Mouse (Mus musculus) testis, adult 2 months (tissue): ENCODE results near the gene Nfyb. TPM values are rescaled to one million over a fixed set of nuclear protein-coding genes. Genes with fewer than 3 reads are reported as not detected.

Experiments
- H3K27ac ChIP-seq: fragments of 200-500 bp; 2 replicates; pipeline ENCODE4 v1.5.1; 2012; ENCODE audit warnings: low read depth, low read length; ENCODE audit not compliant: control insufficient read depth, insufficient read depth
- H3K27me3 ChIP-seq: fragments of 200-500 bp; 2 replicates; pipeline ENCODE4 v1.6.1; 2012; ENCODE audit warnings: mild to moderate bottlenecking, low read length, moderate library complexity; ENCODE audit not compliant: control insufficient read depth, insufficient read depth
- H3K36me3 ChIP-seq: fragments of 200-500 bp; 2 replicates; pipeline ENCODE4 v1.6.1; 2012; ENCODE audit warnings: mild to moderate bottlenecking, low read length; ENCODE audit not compliant: control insufficient read depth, insufficient read depth
- H3K4me1 ChIP-seq: fragments of 200-500 bp; 2 replicates; pipeline ENCODE4 v1.6.1; 2012; ENCODE audit warnings: low read length; ENCODE audit not compliant: control insufficient read depth, insufficient read depth
- H3K4me3 ChIP-seq: fragments of 200-500 bp; 2 replicates; pipeline ENCODE4 v1.5.1; 2012; ENCODE audit warnings: low read depth, mild to moderate bottlenecking, low read length, moderate library complexity, mixed read lengths; ENCODE audit not compliant: control insufficient read depth
- CTCF ChIP-seq: fragments of 200-500 bp; IDR thresholded peaks from 2 replicates; pipeline ENCODE4 v1.5.1; 2012; ENCODE audit warnings: low read depth, mild to moderate bottlenecking, inconsistent platforms, low read length, moderate library complexity; ENCODE audit not compliant: control insufficient read depth, insufficient read depth, insufficient replicate concordance
- POLR2A ChIP-seq: fragments of 200-500 bp; IDR thresholded peaks from 2 replicates; pipeline ENCODE4 v1.6.1; 2012; ENCODE audit warnings: low read depth, mild to moderate bottlenecking, inconsistent platforms, low read length, moderate library complexity; ENCODE audit not compliant: control insufficient read depth
- polyA plus RNA-seq: library from polyadenylated mRNA; depleted of rRNA; stranded (reverse); fragments of >200 nt; gene quantifications from 2 replicates; pipeline ENCODE4 v1.2.3, GENCODE M21; 2012

Gene Nfyb
- polyA plus RNA-seq, 1 experiment = 4.4 TPM

- no peak overlapping the region for H3K4me3 ChIP-seq
Measured at GRCm38 (mm10) chr10:82805111-82805510, 41.2 kb upstream of the Nfyb start.

GRCm38 (mm10) chr10:82804396-82804795 lies 40.5 kb upstream of the Nfyb start:
- no peaks in the 10 kb centered on the region for H3K36me3 ChIP-seq

More at GRCm38 (mm10) chr10:82805111-82805510, 41.2 kb upstream of the Nfyb start:
- Histone ChIP-seq H3K36me3 (no peaks in the 10 kb centered on the region), H3K4me1 (no peaks in the 10 kb centered on the region), H3K27me3 (no peaks in the 10 kb centered on the region), H3K27ac (no peak overlapping the region)
- TF ChIP-seq POLR2A = no peak
- TF ChIP-seq CTCF = no peak

GRCm38 (mm10) chr10:82800094-82800493 lies 36.1 kb upstream of the Nfyb start:
- Histone ChIP-seq H3K27me3 (no peaks in the 10 kb centered on the region), H3K4me3 (no peak overlapping the region), H3K4me1 (peaks cover 6% of the 10 kb centered on the region), H3K36me3 (no peaks in the 10 kb centered on the region), H3K27ac (no peak overlapping the region)
- TF ChIP-seq POLR2A = no peak
- no peak for TF ChIP-seq CTCF

More at GRCm38 (mm10) chr10:82804396-82804795, 40.5 kb upstream of the Nfyb start:
- Histone ChIP-seq H3K4me1 (no peaks in the 10 kb centered on the region), H3K4me3 (no peak overlapping the region), H3K27me3 (no peaks in the 10 kb centered on the region), H3K27ac (no peak overlapping the region)
- TF ChIP-seq POLR2A = no peak
- no peak for TF ChIP-seq CTCF

- no peaks in the 10 kb centered on the region for H3K27me3 ChIP-seq
- H3K27ac ChIP-seq = no peak overlapping the region
- no peaks in the 10 kb centered on the region for H3K36me3 ChIP-seq
- TF ChIP-seq POLR2A = no peak
- no peak for TF ChIP-seq CTCF
- H3K4me3 ChIP-seq = no peak overlapping the region
- H3K4me1 ChIP-seq = peaks cover 7% of the 10 kb centered on the region
Measured at GRCm38 (mm10) chr10:82798312-82798933, 34.5 kb upstream of the Nfyb start.

- Histone ChIP-seq H3K4me3 (no peak overlapping the region), H3K27ac (no peak overlapping the region), H3K4me1 (peaks cover 7% of the 10 kb centered on the region), H3K36me3 (no peaks in the 10 kb centered on the region), H3K27me3 (no peaks in the 10 kb centered on the region)
- no peak for TF ChIP-seq POLR2A
- no peak for TF ChIP-seq CTCF
Measured at GRCm38 (mm10) chr10:82797119-82797491, 33.2 kb upstream of the Nfyb start.

- peaks cover 7% of the 10 kb centered on the region for H3K4me1 ChIP-seq
- no peak for TF ChIP-seq CTCF
- no peak for TF ChIP-seq POLR2A
- H3K27ac ChIP-seq = no peak overlapping the region
Measured at GRCm38 (mm10) chr10:82796471-82797118, 32.7 kb upstream of the Nfyb start.

GRCm38 (mm10) chr10:82795767-82796166 lies 31.8 kb upstream of the Nfyb start:
- Histone ChIP-seq H3K4me1 (peaks cover 7% of the 10 kb centered on the region), H3K36me3 (no peaks in the 10 kb centered on the region), H3K27me3 (no peaks in the 10 kb centered on the region), H3K27ac (no peak overlapping the region), H3K4me3 (no peak overlapping the region)
- no peak for TF ChIP-seq CTCF
- TF ChIP-seq POLR2A = no peak

More at GRCm38 (mm10) chr10:82796471-82797118, 32.7 kb upstream of the Nfyb start:
- Histone ChIP-seq H3K27me3 (no peaks in the 10 kb centered on the region), H3K4me3 (no peak overlapping the region), H3K36me3 (no peaks in the 10 kb centered on the region)
